Mouse (Mus musculus) heart, postnatal 0 days (tissue): Measurements from ENCODE around the gene Serpinb9b. TPM values are rescaled to one million over a fixed set of nuclear protein-coding genes. Genes with fewer than 3 reads are reported as not detected.

Source experiments
- ATAC-seq: fragments of 200-750 bp; cut with Nextera tagmentation; 2 replicates; pipeline ENCODE4 v1.8.0; 2017; ENCODE audit warnings: low read depth, moderate number of reproducible peaks, moderate library complexity; ENCODE audit not compliant: insufficient read depth
- DNase-seq: peaks from one replicate; pipeline ENCODE4 v3.0.0-alpha.2; 2016; ENCODE audit warnings: low spot score
- H3K27ac ChIP-seq: fragments of 300-500 bp; sonication (generic); 2 replicates; pipeline ENCODE4 v1.5.1; 2014; ENCODE audit warnings: low read depth, mild to moderate bottlenecking
- H3K27me3 ChIP-seq: fragments of 300-500 bp; sonication (generic); 2 replicates; pipeline ENCODE4 v1.6.1; 2014; ENCODE audit warnings: low read length, mixed read lengths; ENCODE audit not compliant: control insufficient read depth, insufficient read depth
- H3K36me3 ChIP-seq: fragments of 300-500 bp; sonication (generic); replicated peaks from 2 replicates; pipeline ENCODE4 v1.6.1; 2014; ENCODE audit warnings: low read length, mixed read lengths; ENCODE audit not compliant: control insufficient read depth, insufficient read depth
- H3K4me1 ChIP-seq: fragments of 300-500 bp; sonication (generic); 2 replicates; pipeline ENCODE4 v1.6.1; 2014; ENCODE audit warnings: antibody characterized with exemption; ENCODE audit not compliant: control insufficient read depth, insufficient read depth
- H3K4me2 ChIP-seq: fragments of 300-500 bp; sonication (generic); 2 replicates; pipeline ENCODE4 v1.6.1; 2014; ENCODE audit warnings: low read depth, mild to moderate bottlenecking, low read length, moderate library complexity
- H3K4me3 ChIP-seq: fragments of 300-500 bp; sonication (generic); 2 replicates; pipeline ENCODE4 v1.5.1; 2014; ENCODE audit warnings: low read depth, low read length
- H3K9ac ChIP-seq: fragments of 300-500 bp; sonication (generic); replicated peaks from 2 replicates; pipeline ENCODE4 v1.6.1; 2014; ENCODE audit warnings: low read depth, low read length, mixed read lengths
- H3K9me3 ChIP-seq: fragments of 300-500 bp; sonication (generic); replicated peaks from 2 replicates; pipeline ENCODE4 v1.6.1; 2016; ENCODE audit warnings: low read length; ENCODE audit not compliant: control insufficient read depth
- CTCF ChIP-seq: IDR thresholded peaks from 2 replicates; pipeline ENCODE4 v1.5.1; 2016; ENCODE audit warnings: antibody characterized with exemption, control low read depth, low read depth
- EP300 ChIP-seq: IDR thresholded peaks from 2 replicates; pipeline ENCODE4 v1.6.1; 2016; ENCODE audit warnings: antibody characterized with exemption, low read depth
- WGBS: fragments of 180-500 bp; shearing (Covaris S2); extraction: QIAGEN DNeasy Blood & Tissue Kit; methylation state at CpG from one replicate; pipeline ENCODE4 v1.1.7; 2014; 5-methylcytosine and 5-hydroxymethylcytosine counted together
- polyA plus RNA-seq: library from polyadenylated mRNA; unstranded; fragments of >200 nt; fragmentation: Nextera tagmentation; extraction: Ambion mirVana; gene quantifications from 2 replicates; pipeline ENCODE4 v1.2.1, GENCODE M21; 2015
- total RNA-seq: library from RNA; depleted of rRNA; stranded (reverse); fragments of >200 nt; gene quantifications from 2 replicates; pipeline ENCODE4 v1.2.3, GENCODE M21; 2014; ENCODE audit warnings: low replicate concordance

Serpinb9b gene
- total and polyA plus RNA-seq, 2 experiments from 2014 or later: 0.23 to 0.36 TPM

DNA sequence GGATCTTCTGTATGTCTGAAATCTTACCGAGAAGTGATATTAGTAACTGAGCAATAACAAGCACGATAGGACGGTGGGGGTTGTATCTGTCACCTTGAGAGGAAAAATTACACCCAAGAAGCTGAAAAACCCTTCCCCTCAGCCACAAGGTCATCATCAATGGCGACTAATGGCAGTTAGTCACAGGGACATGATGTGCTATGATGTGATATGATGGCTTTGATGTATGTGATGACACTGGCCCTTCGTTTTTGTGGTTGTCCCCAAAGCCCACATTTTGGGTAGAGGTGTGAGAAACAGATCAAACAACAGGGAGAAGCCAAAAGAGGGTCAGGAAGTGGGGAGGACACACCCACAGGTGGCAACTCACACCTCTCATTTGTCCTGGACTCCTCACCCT lies 44.6 kb downstream of the Serpinb9b start:
- Histone ChIP-seq H3K4me2 (no peak overlapping the region), H3K9ac (no peak overlapping the region), H3K27ac (no peak overlapping the region), H3K4me1 (peaks cover 3% of the 10 kb centered on the region; the same call in 1 of the 2 replicates), H3K36me3 (no peaks in the 10 kb centered on the region), H3K4me3 (no peak overlapping the region), H3K9me3 (no peaks in the 10 kb centered on the region), H3K27me3 (no peaks in the 10 kb centered on the region)
- 70% methylated on average over 5 of the region's 5 CpGs for WGBS
- ATAC-seq: no peak
- no peak for DNase-seq
- TF ChIP-seq CTCF (no peak), EP300 (no peak)

DNA sequence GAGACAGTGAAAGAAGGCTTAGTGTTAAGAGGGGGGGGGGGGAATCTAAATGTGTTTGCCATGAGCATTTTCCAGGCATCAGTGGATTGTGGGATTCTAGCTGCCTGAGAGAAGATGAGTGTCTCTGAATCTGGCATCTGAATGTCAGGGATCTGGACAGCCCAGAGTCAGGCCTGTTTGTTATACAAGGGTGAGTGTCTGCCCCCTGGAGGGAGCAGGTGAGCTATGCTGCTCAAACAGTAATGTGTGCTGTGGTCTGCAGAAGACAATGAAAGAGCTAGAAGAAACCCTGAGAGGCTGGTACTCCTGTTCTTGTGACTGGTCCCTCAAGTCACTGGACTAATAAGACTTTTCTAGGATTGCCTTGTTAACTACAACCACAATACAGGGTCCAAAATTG lies 46.8 kb downstream of the Serpinb9b start:
- no peak overlapping the region for H3K27ac ChIP-seq
- H3K27me3 ChIP-seq: no peaks in the 10 kb centered on the region
- no peak overlapping the region for H3K9ac ChIP-seq
- no peak overlapping the region for H3K4me3 ChIP-seq
- peak; percentile 84 for ATAC-seq
- H3K4me2 ChIP-seq: no peak overlapping the region
- H3K9me3 ChIP-seq: no peaks in the 10 kb centered on the region
- no peaks in the 10 kb centered on the region for H3K36me3 ChIP-seq
- no peak for TF ChIP-seq EP300
- peak; percentile 78 for TF ChIP-seq CTCF
- peak; percentile 47 for DNase-seq
- peaks cover 3% of the 10 kb centered on the region; the same call in 1 of the 2 replicates for H3K4me1 ChIP-seq

DNA sequence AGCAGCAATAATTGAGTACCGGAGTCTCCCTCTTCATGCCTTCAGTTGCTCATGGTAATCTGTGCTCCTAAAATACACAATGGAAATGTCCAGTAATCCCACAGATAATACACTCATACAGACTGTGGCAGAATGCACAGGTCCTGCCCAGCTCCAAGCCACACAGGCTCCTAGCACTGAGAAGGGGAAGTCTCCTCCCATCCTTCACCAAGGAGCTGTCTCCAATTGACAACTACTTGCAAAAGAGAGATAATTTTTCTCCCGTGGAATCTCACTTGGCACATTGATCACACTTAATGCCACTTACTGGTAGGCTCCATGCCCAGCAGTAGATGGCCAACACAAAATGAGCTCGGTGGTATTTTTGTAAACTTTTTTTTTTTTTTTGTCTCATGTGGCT lies 49.0 kb downstream of the Serpinb9b start:
- WGBS: 27% methylated on average over 3 of the region's 3 CpGs
- DNase-seq (no peak), ATAC-seq (no peak)
- no peak for TF ChIP-seq EP300
- TF ChIP-seq CTCF: no peak
- Histone ChIP-seq H3K27ac (no peak overlapping the region), H3K4me1 (peaks cover 3% of the 10 kb centered on the region; the same call in 1 of the 2 replicates), H3K9me3 (no peaks in the 10 kb centered on the region), H3K9ac (no peak overlapping the region), H3K27me3 (no peaks in the 10 kb centered on the region), H3K4me3 (no peak overlapping the region), H3K36me3 (no peaks in the 10 kb centered on the region), H3K4me2 (no peak overlapping the region)

DNA sequence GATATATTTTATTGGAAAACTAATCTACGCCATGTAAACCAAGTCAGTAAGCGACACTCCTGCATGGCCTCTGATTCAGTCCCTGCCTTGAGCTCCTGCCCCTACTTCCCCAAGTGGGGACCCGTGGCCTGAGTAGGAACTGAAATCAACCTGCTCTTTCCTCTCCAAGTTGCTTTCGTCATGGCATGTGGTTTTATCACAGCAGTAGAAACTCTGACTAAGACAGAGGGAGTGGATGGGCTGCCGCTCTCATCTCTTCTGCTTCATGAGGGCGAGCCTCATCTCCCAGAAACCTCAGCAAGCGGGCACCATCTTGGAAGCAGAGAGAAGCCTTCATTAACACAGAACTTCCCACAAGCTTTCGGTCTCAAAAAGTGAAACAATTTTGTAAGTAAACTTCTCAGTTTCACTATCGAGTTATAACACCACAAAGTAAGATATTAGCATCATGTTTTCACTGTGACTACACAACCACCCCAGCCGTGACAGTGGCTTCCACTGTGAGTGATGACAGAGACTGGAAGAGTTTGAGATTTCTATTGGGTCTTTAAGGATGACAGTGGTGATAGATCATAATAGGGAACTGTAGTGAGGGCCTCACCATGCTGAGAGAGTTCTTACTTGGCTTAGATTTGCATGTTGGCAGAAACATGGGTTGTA lies 49.9 kb downstream of the Serpinb9b start:
- no peaks in the 10 kb centered on the region for H3K27me3 ChIP-seq
- H3K9ac ChIP-seq: no peak overlapping the region
- H3K4me1 ChIP-seq: peaks cover 3% of the 10 kb centered on the region; the same call in 1 of the 2 replicates
- no peak overlapping the region for H3K27ac ChIP-seq
- DNase-seq: no peak
- 86% methylated on average over 10 of the region's 10 CpGs for WGBS
- TF ChIP-seq EP300: no peak
- no peak for TF ChIP-seq CTCF
- ATAC-seq: no peak
- H3K4me2 ChIP-seq: no peak overlapping the region
- no peaks in the 10 kb centered on the region for H3K9me3 ChIP-seq
- no peak overlapping the region for H3K4me3 ChIP-seq
- H3K36me3 ChIP-seq: no peaks in the 10 kb centered on the region

DNA sequence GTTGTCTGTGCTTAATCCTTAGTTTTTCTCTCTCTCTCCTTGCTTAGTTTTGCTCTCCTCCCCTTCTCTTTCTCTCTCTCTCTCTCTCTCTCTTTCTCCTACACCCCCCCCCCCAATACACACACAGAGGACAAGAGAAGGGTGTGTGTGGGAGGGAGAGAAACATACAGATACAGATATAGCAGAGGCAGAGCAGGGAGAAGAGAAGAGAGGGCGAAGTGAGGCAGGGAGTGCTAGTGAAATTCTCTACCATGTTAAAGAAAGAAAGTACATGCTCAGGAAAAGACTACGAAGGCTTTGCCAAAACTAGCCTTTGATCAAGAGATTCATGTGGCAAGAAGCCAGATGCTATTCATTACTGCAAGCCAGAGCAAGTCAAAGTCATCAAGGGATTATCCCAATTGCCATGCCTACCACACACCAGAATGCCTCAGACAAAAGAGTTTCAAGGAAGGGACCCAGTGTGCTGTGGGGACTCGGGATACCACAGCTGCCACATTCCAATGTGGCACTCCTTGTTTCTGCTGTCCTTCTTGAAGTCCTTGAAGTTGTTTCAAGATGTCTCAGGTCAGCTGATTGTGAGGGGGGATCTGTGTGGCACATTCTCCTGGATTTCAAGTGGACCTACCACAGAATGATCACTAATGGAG lies 51.0 kb downstream of the Serpinb9b start, which contains the start of gene Serpinb1b:
TSS of gene Serpinb1b (plus strand) at position 520 of the 650 bp plus-strand sequence.
- Histone ChIP-seq H3K9ac (no peak within 1 kb of the TSS), H3K9me3 (no peaks in the 10 kb centered on the region), H3K27ac (no peak within 1 kb of the TSS), H3K27me3 (no peaks in the 10 kb centered on the region), H3K4me2 (peak within 1 kb of the TSS; percentile 57), H3K4me1 (peaks cover 3% of the 10 kb centered on the region; the same call in 1 of the 2 replicates), H3K36me3 (no peaks in the 10 kb centered on the region), H3K4me3 (peak within 1 kb of the TSS; percentile 16; the same call in 1 of the 2 replicates)
- WGBS: 24% methylated on average over 3 of the region's 3 CpGs
- TF ChIP-seq CTCF (no peak), EP300 (no peak)
- DNase-seq (no peak), ATAC-seq (no peak)
